Mouse (Mus musculus) G1E-ER4 (cell line): Measurements from ENCODE around the gene Naa16. TPM values are rescaled to one million over a fixed set of nuclear protein-coding genes. Genes with fewer than 3 reads are reported as not detected.

Experiments used
- GATA1 ChIP-seq: IDR thresholded peaks from one replicate; pipeline ENCODE4 v1.8.0; 2012; ENCODE audit warnings: low read length, inconsistent platforms
- polyA plus RNA-seq: library from polyadenylated mRNA; stranded (reverse); fragments of >175 nt; gene quantifications from 2 replicates; pipeline ENCODE4 v1.2.3, GENCODE M21; 2012

Gene Naa16
- polyA plus RNA-seq, 1 experiment: 60.5 TPM

DNA sequence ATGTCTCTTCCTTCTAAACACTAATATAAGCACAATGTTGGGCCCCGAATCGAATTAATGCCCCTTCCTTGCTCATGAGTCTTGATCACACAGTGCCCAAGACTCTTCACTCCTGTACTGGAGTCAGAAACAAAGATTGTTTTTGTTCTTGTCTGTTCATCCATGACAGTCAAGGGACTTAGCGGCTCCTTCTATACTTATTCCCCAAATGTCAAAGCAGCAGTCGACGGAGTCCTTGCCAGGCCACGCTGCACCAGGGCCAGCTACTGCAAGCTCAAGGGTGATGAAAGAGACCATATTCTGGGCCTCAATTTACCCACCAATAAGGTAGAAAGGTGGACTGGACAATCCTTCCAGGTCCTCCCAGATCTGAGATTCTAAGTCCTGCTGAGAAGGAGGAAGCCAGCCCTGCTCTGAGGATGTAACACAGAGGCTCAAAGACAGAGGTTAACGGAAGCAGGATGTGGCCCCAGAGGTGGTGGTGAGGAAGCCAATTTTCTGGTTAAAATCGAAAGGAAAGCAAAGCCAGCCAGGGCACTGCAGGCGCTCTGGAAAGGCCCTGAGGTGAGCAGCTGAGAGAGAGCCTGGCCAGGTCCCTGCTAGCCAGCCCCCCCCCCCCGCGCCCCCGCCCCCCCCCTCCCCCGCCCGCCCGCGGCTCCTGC is 97.3 kb downstream of the Naa16 start:
- no peak for TF ChIP-seq GATA1

DNA sequence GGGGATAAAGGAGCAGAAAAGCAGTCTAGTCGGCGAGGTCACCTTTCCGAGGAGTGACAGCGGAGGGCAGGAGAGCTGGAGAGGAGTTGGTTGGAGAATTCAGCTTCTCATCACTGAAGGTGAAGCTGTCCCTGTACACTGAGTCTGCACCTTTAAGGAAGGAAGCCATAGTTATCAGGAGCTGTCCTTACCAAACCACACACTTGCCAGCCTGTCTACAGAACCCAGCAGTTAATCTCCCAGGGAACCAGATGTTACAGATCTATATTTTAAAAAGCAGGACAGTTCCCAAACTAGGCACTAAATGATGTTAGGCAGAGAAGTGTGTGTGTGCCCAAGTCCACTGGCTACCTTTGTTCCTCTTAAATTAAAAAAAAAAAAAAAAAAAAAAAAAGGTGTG is 98.9 kb downstream of the Naa16 start:
- no peak for TF ChIP-seq GATA1

DNA sequence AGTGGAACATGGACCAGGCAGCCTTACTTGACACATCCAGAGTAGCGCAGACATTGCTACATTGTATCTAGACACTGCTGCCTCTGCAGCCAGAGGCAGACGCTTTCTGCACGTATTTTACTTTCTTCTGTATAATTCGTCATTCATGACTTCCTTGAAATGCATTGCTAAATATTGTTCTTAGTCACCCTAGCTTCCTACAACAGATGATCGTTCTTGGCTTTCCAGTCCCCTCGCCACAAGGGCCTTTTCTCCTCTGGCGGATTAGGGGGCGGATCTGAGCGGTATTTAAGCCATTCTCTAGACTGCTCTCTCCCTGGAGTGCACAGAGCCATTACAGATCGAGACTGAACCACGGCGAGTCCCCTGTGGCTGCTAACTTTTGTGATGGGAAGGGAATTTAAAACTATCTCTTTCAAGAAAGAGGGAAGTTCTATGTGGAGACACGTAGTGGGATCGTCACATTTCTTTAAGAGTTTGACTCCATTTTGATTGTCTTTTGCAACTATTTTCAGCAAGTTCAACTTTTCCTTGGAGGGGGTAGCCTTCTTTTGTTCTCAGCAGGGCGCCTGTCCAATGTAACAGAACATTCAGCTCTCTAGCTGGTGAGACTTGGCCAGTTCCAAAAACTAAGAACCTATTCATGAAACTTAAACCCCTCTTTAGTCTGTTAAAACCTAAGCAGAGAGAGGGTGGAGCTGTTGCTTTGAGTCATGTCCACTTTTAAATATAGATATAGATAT is 99.7 kb downstream of the Naa16 start:
- TF ChIP-seq GATA1: no peak

DNA sequence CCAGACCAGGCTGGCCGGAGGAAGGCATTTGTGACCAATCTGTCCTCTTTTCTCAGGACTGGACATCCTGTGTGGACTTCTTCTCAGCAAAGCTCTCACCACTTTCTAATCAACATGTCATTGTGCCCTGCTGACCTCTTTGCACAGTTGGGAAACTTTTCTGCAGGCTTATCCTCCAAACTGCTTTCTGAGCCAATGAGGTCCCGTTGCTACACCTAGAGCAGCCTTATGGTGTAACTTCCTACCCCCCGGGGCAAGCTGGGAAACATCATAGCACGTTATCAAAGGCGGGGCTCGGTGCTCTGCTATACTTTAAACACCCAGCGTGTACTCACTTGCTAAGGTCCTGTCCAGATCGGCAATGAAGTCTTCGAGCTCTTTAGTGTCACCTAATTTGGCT is 100.7 kb downstream of the Naa16 start:
- TF ChIP-seq GATA1: no peak

- no peak for TF ChIP-seq GATA1
These were observed 102.3 kb downstream of the Naa16 start for GRCm38 (mm10) chr14:79288280-79288679.

GRCm38 (mm10) chr14:79287251-79287863 is 103.2 kb downstream of the Naa16 start:
- no peak for TF ChIP-seq GATA1

- no peak for TF ChIP-seq GATA1
These were observed 105.0 kb downstream of the Naa16 start for GRCm38 (mm10) chr14:79285549-79285948.

- no peak for TF ChIP-seq GATA1
These were observed 106.0 kb downstream of the Naa16 start for GRCm38 (mm10) chr14:79284616-79285015.

DNA sequence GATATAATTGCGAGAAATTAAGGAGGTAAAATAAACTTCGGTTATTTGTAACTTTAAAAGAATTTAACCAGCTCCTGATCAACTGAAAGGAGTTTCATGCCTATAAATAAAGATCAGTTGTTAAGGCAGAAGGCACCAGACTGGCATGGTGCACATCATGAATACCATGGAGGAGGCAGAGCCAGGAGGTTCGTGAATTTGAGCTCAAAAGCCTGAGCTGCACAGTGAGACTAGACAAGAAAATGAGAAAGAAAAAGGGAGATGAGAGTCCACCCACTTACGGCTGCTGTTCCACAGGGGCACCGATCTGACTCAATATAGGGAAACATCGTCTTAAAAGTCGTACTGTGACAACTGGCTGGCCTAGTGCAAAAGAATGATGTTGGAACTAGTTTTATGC is 106.6 kb downstream of the Naa16 start:
- TF ChIP-seq GATA1: no peak

DNA sequence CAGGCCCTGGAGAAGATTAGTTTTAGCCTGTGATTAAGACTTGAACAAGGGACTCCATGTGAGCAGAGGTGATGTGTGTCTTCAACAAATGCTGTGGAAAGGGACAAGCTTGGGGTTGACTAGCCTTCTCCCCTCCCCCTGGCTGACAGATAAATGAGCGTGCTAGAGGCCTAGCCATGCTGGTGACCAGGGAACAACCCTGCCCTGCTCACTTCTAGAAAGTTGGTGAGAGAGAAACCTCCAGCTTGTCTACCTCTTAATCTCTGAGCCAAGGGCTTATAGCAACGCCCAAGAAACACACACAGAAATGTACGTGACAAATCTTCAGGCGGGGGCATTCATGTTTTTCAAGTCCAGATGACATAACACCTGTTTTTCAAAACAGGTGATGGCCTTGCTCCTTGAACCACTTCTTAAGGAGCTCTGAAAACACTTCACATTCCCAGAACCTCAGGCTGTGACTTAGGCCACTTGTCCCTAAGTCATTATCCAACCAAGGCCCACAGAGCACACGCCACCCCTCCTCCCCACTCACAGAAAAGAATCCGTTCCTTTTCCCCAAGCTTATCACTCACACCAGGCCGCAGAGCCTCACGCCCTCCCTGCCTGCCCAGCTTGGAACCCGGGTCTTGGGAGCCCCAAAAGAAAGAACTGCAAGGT is 108.6 kb downstream of the Naa16 start:
- no peak for TF ChIP-seq GATA1

GRCm38 (mm10) chr14:79280456-79280855 is 110.1 kb downstream of the Naa16 start:
- no peak for TF ChIP-seq GATA1

DNA sequence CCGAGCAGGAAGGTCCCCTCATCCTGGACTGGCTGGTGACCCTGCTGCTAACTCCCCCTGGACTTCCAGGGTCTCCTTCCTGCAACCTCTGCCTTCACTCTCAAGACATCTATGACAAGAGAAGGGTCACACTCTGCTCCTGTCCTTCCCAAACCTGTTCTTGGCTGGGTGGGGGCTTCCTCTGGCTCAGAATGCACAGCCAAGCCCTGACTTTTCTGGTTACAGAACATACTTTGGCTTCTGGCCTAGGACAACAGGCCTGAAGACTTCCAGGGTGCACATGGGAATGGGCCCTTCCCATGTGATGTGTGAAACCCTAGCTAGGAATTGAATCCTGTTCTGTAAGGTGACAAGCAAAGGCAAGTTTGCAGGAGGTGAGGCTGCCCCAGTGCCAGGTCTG is 111.1 kb downstream of the Naa16 start:
- TF ChIP-seq GATA1: no peak

DNA sequence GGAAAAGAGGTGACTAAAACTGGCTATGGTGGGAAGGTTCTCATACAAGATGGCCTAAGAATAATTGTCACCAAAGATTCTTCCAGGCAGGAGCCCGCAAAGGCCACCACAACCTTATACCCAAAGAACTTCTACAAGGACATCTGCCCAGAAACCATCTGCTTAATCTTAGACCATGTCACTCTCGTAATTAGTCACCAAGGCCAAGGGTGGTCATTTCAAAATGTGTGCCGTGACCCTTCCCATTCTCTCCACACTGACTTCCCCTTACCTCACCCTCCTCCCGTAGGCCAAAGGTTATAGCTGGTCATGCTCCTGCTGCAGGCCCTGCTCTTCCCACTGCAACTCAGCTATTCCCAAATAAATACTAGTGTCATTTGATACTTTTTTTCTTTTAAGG is 111.7 kb downstream of the Naa16 start:
- no peak for TF ChIP-seq GATA1

GRCm38 (mm10) chr14:79277922-79278321 is 112.7 kb downstream of the Naa16 start:
- no peak for TF ChIP-seq GATA1

GRCm38 (mm10) chr14:79275870-79276395 is 114.6 kb downstream of the Naa16 start:
- no peak for TF ChIP-seq GATA1

GRCm38 (mm10) chr14:79275441-79275840 is 115.1 kb downstream of the Naa16 start:
- TF ChIP-seq GATA1: no peak

Other genes starting within 250 kb of the Naa16 start
- not detected in 2 replicates for gene Zfp957, start 143.4 kb downstream of the Naa16 start, polyA plus RNA-seq
- not detected in 2 replicates for gene Rgcc, start 89.1 kb downstream of the Naa16 start, polyA plus RNA-seq
- gene Mtrf1, start 7.0 kb upstream of the Naa16 start, polyA plus RNA-seq: 0.41 and 0.54 TPM in 2 replicates
- 5.1 and 5.3 TPM in 2 replicates for gene Kbtbd7, start 35.7 kb upstream of the Naa16 start, polyA plus RNA-seq
- 3.7 TPM in 2 replicates for gene Kbtbd6, start 61.1 kb upstream of the Naa16 start, polyA plus RNA-seq
- gene Elf1, start 90.4 kb upstream of the Naa16 start, polyA plus RNA-seq: 6.8 and 9.0 TPM in 2 replicates
- 9.3 and 13.1 TPM in 2 replicates for gene Wbp4, start 90.7 kb upstream of the Naa16 start, polyA plus RNA-seq
- gene Sugt1, start 196.9 kb upstream of the Naa16 start, polyA plus RNA-seq: 1.8 and 2.0 TPM in 2 replicates